Mouse (Mus musculus) testis, adult 2 months (tissue): ENCODE data around the gene Trpm4.

Source experiments
- CTCF ChIP-seq: fragments of 200-500 bp; IDR thresholded peaks from 2 replicates; pipeline ENCODE4 v1.5.1; 2012; ENCODE audit warnings: low read depth, mild to moderate bottlenecking, inconsistent platforms, low read length, moderate library complexity; ENCODE audit not compliant: control insufficient read depth, insufficient read depth, insufficient replicate concordance
- POLR2A ChIP-seq: fragments of 200-500 bp; IDR thresholded peaks from 2 replicates; pipeline ENCODE4 v1.6.1; 2012; ENCODE audit warnings: low read depth, mild to moderate bottlenecking, inconsistent platforms, low read length, moderate library complexity; ENCODE audit not compliant: control insufficient read depth

DNA sequence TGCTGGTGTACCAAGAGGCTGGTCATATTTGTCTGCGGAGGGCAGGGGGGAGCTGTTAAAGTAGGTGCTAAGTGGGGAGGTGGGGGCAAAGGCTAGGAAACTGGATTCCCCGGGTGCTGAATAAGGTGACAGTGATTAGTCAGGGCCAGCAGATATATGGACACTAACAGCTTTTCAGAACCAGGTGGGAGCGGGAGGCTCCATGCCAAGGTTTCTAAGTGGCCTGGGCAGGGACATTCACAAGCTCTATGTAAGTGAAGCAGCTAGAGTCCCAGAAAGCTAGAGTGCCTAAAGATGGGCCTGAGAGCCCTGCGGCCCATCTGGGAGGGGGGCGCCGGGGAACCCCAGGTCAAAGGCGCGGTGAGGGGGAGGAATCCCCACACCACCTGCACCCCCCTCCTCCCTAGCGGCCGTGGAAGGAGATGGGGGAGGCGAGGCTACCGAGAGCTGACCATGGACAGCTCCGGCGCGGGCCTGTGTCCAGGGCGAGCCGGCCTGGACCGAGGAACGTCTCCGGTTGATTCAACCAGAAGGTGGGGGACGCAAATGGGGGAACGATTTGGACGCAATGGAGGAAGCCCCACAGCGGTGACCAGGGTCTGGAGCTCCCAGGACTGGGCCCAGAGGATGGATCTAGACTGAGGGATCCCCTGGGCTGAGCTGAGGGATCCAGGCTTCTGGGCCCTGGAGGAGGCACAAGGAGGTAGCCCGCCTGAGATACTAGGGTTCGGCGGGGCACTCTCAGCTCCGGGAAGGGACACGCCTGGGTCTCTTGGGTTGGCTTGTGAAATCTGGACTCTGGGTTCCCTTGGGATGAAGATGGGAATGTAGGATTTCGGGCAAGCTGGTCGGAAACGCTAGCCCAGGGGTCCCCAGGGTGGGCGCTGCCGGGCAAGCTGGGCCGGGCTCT is 32.4 kb upstream of the Trpm4 start:
- TF ChIP-seq CTCF: no peak
- no peak for TF ChIP-seq POLR2A
